Mouse (Mus musculus): ENCODE measurements at regions not wholly inside any gene's neighbourhood (a gene's known extent, or its start where the extent isn't known, plus 50 kb on each side); places are given as distances from the start of the nearest gene placed in this dataset.
"Not testable (repeated sequence)": the region's sequence is repeated elsewhere in the genome, so short reads cannot be mapped to it uniquely, and the experiment has no call there.

GRCm38 (mm10) chr9:5424236-5424635, 79.0 kb downstream of the Casp12 start:
- no peak for DNase-seq
- intact Hi-C loops (cut with DNase I), result no loop called here

- DNase-seq, result no peak
- intact Hi-C loops (cut with DNase I), result no loop called here
These were observed 103.0 kb downstream of the Casp12 start for GRCm38 (mm10) chr9:5448180-5448579.

DNA sequence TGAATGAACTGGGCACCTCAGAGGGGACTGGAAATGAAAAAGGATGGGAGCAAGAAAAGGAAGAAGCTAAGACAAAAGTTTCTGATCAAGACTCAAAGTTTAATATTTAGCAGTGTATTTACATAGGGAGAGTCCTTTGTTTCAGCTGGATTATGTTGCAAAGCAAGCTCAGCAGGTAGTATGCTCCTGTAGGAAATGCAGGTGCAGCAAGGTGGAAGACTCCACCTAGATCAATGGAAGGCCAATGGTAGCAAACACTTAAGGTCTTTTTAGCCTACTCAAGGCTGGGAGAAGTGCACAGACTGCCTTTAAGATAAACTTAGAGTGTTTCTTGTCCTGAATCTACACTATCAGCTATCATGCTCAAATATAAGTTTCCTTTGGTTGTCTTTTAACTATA, 111.4 kb downstream of the Casp12 start:
- intact Hi-C loops (cut with DNase I), result no loop called here
- DNase-seq, result no peak

DNA sequence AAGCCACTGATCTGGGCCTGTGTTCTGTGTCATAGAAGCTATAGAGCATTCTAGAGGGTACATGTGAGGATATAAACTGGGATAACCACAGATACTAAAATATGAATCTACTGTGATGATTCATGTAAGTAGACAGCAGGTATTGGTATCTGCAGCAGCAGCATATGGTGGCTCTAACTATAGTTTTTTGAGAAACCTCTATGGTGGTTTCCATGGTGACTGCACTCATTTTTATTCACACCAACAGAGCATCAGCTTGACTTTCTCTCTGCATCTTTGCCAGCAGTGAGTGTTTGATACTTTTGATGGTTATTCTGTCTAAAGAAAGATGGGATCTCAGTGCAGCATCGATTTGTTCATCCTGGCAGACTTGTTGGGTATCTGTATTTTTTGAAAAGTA, 126.8 kb downstream of the Casp12 start:
- intact Hi-C loops (cut with DNase I), result no loop called here
- no peak for DNase-seq

- DNase-seq, result no peak
- intact Hi-C loops (cut with DNase I), result no loop called here
These were observed 129.0 kb downstream of the Casp12 start for GRCm38 (mm10) chr9:5474271-5474670.

DNA sequence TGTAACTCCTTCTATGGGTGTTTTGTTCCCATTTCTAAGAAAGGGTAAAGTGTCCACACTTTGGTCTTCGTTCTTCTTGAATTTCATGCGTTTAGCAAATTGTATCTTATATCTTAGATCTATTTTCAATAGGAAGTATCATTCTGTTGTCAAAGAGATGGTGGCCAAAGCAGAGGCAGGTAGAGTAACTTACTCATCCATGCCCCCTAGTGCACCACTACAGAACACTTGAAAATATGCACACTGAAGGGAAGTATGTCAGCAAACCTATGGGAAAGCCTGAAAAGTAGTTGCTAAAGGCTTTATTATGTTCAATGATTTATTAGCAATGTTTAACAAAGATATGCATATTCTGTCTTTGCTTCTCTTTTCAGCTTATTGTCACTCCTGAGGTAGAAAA, 140.0 kb downstream of the Casp12 start:
- intact Hi-C loops (cut with DNase I), result no loop called here
- DNase-seq, result no peak

GRCm38 (mm10) chr9:5496837-5497236, 151.6 kb downstream of the Casp12 start:
- DNase-seq, result no peak
- intact Hi-C loops (cut with DNase I), result no loop called here

- intact Hi-C loops (cut with DNase I), result no loop called here
These were observed 153.1 kb downstream of the Casp12 start for GRCm38 (mm10) chr9:5498306-5498705.

DNA sequence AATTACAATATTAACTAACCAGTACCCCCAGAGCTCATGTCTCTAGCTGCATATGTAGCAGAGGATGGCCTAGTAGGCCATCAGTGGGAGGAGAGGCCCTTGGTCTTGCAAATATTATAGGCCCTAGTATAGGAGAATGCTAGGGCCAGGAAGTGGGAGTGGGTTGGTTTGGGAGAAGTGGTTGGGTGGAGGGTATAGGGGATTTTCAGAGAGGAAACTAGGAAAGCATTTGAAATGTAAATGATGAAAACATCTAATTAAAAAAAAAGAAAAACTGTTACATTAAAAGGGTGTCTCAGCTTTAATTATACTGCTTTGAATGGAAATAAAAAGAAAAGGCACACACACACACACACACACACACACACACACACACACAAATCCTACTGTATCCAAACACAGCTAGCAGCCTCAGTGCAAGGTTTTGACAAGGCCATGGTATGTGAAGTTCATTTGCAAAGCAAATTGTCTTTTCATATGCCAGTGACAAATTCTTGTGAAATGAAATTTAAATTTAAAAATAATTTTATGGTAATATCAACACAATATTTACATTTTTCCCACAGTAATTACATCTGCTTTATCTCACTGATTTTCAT, 180.6 kb downstream of the Casp12 start:
- no peak for DNase-seq
- intact Hi-C loops (cut with DNase I), result no loop called here

More at GRCm38 (mm10) chr9:5498306-5498705, 153.1 kb downstream of the Casp12 start:
- DNase-seq, result no peak

GRCm38 (mm10) chr9:5542604-5543003, 197.4 kb downstream of the Casp12 start:
- DNase-seq, result no peak
- intact Hi-C loops (cut with DNase I), result no loop called here

DNA sequence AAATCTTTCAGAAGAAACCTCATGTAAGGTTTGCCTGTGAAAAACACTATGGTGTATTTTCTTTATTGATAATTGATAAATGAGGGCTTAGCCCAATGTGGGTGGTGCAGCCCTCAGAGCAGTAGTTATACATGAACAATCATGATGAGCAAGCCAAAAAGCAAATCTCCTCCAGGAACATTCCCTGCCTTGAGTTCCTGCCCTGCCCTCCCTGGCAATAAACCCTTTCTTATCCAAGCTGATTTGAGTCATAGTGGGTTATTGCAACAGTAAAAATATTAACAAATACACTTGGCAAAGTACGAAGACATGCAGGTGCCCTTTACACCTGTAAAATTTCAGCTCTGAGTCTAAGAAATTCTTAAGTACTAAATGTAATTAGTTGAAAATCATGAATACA, 229.8 kb downstream of the Casp12 start:
- intact Hi-C loops (cut with DNase I), result no loop called here
- DNase-seq, result no peak

DNA sequence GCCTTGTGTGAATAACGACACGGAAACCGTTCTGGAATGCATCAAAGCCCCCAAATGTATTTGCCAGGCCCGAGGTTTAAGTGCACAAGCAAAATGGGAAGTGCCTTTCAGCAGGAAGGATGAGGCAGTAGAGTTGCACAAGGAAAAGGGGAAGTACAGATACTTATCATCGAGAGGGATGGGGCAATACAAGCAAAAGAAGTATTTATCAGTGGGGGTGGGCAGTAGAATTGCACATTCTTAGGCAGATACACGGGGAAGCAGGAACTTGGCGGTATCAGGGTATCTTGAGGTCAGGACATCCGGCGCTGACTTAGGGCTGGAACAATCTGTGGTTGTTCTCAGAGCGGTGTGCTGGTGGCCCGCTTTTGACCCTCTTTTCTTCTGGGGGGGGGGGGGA, 232.9 kb downstream of the Casp12 start:
- intact Hi-C loops (cut with DNase I); DNase-seq: not testable (repeated sequence)

DNA sequence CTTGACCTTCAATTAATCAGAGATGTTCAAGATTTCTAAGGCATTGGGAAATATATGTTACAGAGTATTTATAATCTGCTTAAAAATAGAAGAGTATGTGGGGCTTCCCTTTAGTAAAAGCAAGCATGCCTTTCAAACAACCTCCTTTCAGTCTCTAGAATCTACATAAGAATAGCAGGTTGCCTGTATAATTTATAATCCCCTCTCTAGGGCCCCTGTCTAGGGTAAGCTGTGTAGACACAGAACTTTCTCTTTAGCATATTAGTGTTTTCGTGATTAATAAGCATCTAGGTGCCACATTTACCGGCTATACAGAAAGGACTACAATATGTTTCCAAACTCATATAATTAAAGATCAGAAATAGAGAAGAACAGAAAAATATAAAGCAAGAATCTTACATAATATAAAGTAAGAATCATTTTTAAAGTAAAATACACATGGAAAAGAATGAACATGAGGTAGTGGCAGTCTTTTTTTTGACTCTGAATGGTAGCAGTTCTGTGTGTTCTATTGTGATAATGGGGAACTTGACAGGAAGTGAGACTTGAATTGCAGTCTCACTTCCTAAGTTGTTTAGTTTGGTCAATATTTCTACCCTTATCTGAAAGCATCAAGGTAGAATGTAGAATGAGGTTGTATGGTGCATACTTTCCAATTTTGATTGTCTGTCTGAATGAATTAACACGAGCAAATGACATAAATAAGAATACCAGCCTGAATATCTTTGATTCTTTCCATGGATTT, 250.8 kb downstream of the Casp12 start:
- intact Hi-C loops (cut with DNase I), result no loop called here
- no peak for DNase-seq

DNA sequence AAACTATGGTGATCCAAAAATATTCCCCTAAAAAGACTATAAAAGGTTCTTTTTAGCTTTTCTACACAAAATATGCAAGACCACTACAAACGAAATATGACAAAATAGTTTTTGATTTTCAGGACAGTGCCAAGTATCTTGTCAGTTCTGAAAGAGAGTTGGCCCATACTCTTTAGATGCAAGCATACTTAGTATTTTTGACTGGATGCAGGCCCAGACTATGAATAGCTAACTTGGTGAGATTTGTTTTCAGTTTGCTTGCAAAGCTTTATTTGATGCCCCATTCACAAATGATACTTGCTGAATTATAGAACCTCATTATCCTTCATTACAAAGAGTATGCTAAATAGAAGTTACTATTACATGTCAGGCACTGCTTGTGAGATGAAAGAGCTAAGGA, 258.8 kb downstream of the Casp12 start:
- intact Hi-C loops (cut with DNase I), result no loop called here

GRCm38 (mm10) chr9:5605015-5605414, 259.8 kb downstream of the Casp12 start:
- intact Hi-C loops (cut with DNase I), result no loop called here
- DNase-seq, result no peak

More for the DNA sequence above, 258.8 kb downstream of the Casp12 start:
- DNase-seq, result no peak

DNA sequence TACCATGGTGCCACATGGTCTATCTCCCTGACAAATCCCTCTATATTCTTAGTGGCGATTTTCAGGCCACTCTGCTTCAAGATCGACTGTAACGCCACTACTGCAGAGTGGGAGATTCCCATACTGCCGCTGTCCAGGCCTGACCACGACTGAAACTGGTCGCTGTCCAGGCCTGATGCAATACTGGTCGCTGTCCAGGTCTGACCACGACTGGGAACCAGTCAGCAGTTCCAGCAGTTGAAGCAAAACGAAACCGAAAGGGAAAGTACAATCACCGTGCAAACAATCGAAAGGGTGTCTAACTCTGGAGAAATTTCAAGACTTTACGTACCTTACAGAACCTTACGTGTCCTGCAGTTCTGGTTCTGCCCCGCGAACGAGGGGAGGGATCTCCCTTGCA, 271.5 kb downstream of the Casp12 start:
- DNase-seq, result no peak

GRCm38 (mm10) chr9:5623396-5623795, 278.2 kb downstream of the Casp12 start:
- DNase-seq, result no peak
- intact Hi-C loops (cut with DNase I), result no loop called here

More for the DNA sequence above, 271.5 kb downstream of the Casp12 start:
- intact Hi-C loops (cut with DNase I), result no loop called here

DNA sequence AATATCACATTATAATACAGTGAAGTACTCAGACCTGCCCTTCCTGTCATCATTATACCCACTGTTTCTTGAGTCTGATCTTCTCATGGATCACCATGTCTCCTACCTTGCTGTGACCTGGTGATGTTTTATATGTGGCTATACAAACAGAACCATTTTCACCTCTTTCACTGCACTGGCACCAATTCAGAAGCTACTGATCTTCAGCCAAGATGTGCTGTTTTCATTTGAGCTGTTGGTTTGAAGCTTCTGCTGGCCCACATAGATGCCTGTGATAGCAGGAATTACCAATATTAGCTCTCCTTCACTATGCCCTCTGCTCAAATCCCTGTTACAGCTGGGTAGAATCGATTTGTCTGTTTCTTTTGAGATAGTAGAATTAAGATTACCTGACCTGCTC, 282.3 kb downstream of the Casp12 start:
- DNase-seq, result no peak
- intact Hi-C loops (cut with DNase I), result no loop called here

- DNase-seq, result no peak
- intact Hi-C loops (cut with DNase I), result loop anchor here (5.0 kb wide), 1 partner anchor 1097 kb away; no protein-coding TSS in a partner anchor
These were observed 289.3 kb downstream of the Casp12 start for GRCm38 (mm10) chr9:5634461-5634953.

- intact Hi-C loops (cut with DNase I), result loop anchor here (5.0 kb wide), 1 partner anchor 1098 kb away; no protein-coding TSS in a partner anchor
- DNase-seq, result peak; percentile 2 to 18
These were observed 289.7 kb downstream of the Casp12 start for GRCm38 (mm10) chr9:5634969-5635368.

DNA sequence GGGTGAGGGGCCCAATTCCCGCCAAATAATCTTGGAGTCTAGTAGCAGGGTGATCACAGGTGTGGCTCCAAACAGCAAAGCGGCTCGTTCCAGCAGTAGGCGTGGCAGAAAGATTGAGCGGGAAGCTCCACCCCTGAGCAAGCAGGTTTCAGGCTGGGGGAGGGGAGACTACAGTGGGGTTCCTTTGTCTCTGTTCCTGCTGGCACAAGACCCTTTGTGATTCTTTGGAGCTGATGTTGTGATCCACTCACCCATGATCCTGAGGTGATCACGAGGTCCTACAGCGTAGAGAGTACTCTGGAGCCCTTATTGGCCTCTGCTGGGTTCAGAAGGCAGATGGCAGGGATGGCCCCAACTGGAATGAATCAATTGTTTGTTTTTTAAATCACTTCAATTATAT, 318.7 kb downstream of the Casp12 start:
- no peak for DNase-seq
- intact Hi-C loops (cut with DNase I), result no loop called here

DNA sequence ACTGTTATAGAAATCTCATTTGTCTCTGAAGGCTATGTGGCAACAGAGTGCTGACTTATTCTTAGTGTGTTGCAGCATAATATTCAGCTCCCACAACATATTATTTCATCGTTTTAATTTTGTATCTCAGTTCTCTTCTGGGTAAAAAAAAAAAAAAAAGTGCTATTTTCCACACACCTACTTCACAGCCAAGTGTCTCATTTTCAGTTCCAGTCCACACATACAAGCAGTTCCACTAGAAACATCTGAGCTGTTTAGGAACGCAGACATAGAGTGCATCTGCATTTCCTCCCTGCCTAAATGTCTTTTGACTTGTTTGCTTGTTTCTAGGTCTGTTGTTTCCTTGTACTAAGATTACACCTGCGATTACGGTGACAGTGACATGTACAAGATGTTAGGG, 328.3 kb downstream of the Casp12 start:
- DNase-seq, result no peak
- intact Hi-C loops (cut with DNase I), result no loop called here
